Mouse (Mus musculus) liver, postnatal 0 days (tissue): ENCODE results near the gene Llph.

Source experiments
- CTCF ChIP-seq: sonication (generic); IDR thresholded peaks from 2 replicates; pipeline ENCODE4 v1.5.1; 2016; ENCODE audit warnings: antibody characterized with exemption, low read depth
- EP300 ChIP-seq: IDR thresholded peaks from 2 replicates; pipeline ENCODE4 v1.6.1; 2016; ENCODE audit warnings: antibody characterized with exemption, low read depth, mild to moderate bottlenecking

DNA sequence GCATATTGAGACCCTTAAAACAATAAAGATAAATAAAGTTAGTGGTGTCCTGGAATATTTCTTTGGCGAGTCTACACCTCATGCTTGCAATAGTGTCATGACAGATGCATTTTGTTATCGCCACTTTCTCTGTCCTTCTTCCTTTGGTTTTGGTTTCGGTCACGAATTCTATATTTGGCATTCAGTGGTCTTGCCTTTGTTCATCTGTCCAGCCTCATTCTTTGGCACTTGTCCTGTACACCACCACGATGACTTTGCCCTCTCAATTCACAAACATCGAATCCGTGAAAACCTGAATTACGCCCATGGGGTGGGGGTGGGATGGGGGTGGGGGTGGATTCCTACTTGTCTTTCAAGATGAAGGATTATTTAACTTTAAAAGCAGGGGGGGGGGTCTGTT lies 18.9 kb upstream of the Llph start:
- no peak for TF ChIP-seq CTCF
- TF ChIP-seq EP300: no peak
